Mouse (Mus musculus): Measurements from ENCODE around the gene Stk35. TPM values are rescaled to one million over a fixed set of nuclear protein-coding genes. Genes with fewer than 3 reads are reported as not detected.

Gene Stk35
- polyA plus RNA-seq, 1 experiment from 2014 or later: 12.8 TPM

DNA sequence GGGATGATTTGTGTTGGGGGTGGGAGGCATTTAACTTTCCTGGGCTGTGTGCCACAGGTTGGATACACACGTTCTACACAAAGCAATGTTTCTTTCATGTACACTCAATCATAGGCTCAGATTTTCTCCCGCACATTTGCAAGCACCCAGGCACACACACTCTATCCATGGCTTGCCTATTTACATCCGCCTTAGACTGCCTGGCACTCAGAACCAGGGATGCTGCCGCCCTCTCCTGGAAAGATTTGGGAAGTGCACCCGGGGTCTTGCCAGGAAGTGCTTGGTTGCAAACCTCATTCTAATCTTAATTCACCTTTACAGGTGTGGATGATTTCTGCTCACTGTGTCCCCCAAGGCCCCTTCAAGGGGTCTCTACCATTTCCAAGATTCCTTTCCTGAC is 73.2 kb downstream of the Stk35 start:
- Histone ChIP-seq H3K4me1 (ENCODE audit: control insufficient read depth, insufficient read depth, low read length) (no peaks in the 10 kb centered on the region), H3K9ac (replicated peaks; ENCODE audit: low read depth, low read length) (no peak overlapping the region), H3K4me3 (ENCODE audit: low read depth, low read length) (no peak overlapping the region), H3K27me3 (ENCODE audit: control insufficient read depth, insufficient read depth, low read length) (no peaks in the 10 kb centered on the region), H3K4me2 (replicated peaks; ENCODE audit: low read depth, low read length) (no peak overlapping the region), H3K36me3 (ENCODE audit: control insufficient read depth, insufficient read depth, low read length) (no peaks in the 10 kb centered on the region), H3K27ac (ENCODE audit: low read length) (no peak overlapping the region), H3K9me3 (ENCODE audit: control insufficient read depth, low read depth, low read length) (no peaks in the 10 kb centered on the region)
- 8% methylated on average over 5 of the region's 5 CpGs for WGBS
- ATAC-seq (ENCODE audit: insufficient number of reproducible peaks, insufficient read depth, low FRiP score, low read depth): no peak; the same call in 1 of the 2 replicates

DNA sequence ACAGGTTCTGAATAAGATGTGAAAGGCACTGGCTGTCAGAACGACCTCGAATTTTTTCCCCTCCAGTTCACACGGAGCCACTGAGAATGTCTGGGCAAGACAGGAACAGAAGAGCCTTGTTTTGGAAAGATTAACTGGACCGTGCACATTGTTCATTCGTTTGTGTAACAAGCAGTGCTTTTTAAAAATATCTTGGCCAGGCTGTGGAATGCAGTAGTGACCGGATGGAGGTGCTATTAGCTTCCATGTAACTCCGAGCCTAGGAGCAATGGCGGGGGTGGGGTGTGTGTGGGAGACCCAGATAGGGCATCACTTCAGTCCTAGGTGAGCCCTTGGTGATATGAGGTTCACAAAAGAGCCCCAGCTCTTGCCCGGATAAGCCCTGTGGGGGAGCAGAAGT is 73.8 kb downstream of the Stk35 start:
- Histone ChIP-seq H3K9ac (replicated peaks; ENCODE audit: low read depth, low read length) (no peak overlapping the region), H3K36me3 (ENCODE audit: control insufficient read depth, insufficient read depth, low read length) (no peaks in the 10 kb centered on the region), H3K4me3 (ENCODE audit: low read depth, low read length) (no peak overlapping the region), H3K4me2 (replicated peaks; ENCODE audit: low read depth, low read length) (no peak overlapping the region), H3K4me1 (ENCODE audit: control insufficient read depth, insufficient read depth, low read length) (no peaks in the 10 kb centered on the region), H3K27me3 (ENCODE audit: control insufficient read depth, insufficient read depth, low read length) (no peaks in the 10 kb centered on the region), H3K9me3 (ENCODE audit: control insufficient read depth, low read depth, low read length) (no peaks in the 10 kb centered on the region), H3K27ac (ENCODE audit: low read length) (no peak overlapping the region)
- WGBS: 71% methylated on average over 9 of the region's 9 CpGs
- no peak for ATAC-seq (ENCODE audit: insufficient number of reproducible peaks, insufficient read depth, low FRiP score, low read depth)

DNA sequence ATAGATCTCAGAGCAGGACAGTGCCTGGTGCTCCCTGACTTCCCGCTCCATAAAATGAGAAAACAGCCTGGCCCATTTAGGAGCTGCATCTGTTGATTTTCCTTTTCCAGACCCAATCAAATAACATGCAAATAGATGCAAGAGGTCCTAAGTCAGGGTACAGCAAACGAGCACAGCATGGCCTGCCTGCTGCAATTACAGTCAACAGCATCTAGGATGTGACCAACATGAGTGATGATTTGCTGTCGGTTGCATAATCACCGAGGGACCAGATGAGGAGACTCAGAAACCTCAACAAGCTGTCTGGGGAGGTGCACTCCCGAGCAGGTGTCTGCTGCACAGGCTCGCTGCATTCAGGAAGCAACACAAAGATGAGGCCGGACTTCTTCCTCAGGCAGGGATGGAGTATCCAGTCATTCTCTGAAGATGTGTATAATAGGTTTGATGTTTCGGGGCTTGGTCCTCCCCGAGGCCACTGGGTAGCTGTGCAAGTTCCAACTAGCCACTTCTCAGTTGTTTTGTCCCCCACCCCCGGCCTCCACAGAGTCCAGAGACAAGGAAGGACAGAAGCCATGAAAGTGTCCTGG is 74.3 kb downstream of the Stk35 start:
- Histone ChIP-seq H3K4me3 (ENCODE audit: low read depth, low read length) (no peak overlapping the region), H3K27me3 (ENCODE audit: control insufficient read depth, insufficient read depth, low read length) (no peaks in the 10 kb centered on the region), H3K36me3 (ENCODE audit: control insufficient read depth, insufficient read depth, low read length) (no peaks in the 10 kb centered on the region), H3K27ac (ENCODE audit: low read length) (no peak overlapping the region), H3K4me2 (replicated peaks; ENCODE audit: low read depth, low read length) (no peak overlapping the region), H3K4me1 (ENCODE audit: control insufficient read depth, insufficient read depth, low read length) (no peaks in the 10 kb centered on the region), H3K9me3 (ENCODE audit: control insufficient read depth, low read depth, low read length) (no peaks in the 10 kb centered on the region), H3K9ac (replicated peaks; ENCODE audit: low read depth, low read length) (no peak overlapping the region)
- ATAC-seq (ENCODE audit: insufficient number of reproducible peaks, insufficient read depth, low FRiP score, low read depth): no peak
- 71% methylated on average over 10 of the region's 10 CpGs for WGBS

DNA sequence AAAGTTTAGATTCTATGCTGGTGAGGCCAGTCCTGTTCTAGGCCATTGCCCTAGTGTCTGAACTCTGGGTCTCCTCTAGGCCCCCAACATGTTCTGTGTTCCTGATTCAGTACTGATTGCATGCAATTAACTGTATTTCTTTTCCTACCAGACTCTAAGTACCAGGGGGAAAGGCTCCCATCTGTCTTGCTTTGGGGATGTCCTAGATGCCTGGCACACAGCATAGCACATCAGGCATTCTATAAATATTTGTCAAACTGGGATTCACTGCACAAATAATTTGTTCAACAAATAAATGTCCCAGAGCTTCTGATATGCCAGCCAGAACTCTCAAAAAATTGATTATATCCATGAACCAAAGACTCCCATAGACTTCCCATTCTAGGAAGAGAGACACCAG is 76.6 kb downstream of the Stk35 start:
- ATAC-seq (ENCODE audit: insufficient number of reproducible peaks, insufficient read depth, low FRiP score, low read depth): no peak
- no peak overlapping the region for H3K9ac ChIP-seq (replicated peaks; ENCODE audit: low read depth, low read length)
- H3K27me3 ChIP-seq (ENCODE audit: control insufficient read depth, insufficient read depth, low read length): no peaks in the 10 kb centered on the region
- no peak overlapping the region for H3K27ac ChIP-seq (ENCODE audit: low read length)
- no peaks in the 10 kb centered on the region for H3K36me3 ChIP-seq (ENCODE audit: control insufficient read depth, insufficient read depth, low read length)
- no peaks in the 10 kb centered on the region for H3K4me1 ChIP-seq (ENCODE audit: control insufficient read depth, insufficient read depth, low read length)
- no peak overlapping the region for H3K4me2 ChIP-seq (replicated peaks; ENCODE audit: low read depth, low read length)
- no peaks in the 10 kb centered on the region for H3K9me3 ChIP-seq (ENCODE audit: control insufficient read depth, low read depth, low read length)
- H3K4me3 ChIP-seq (ENCODE audit: low read depth, low read length): no peak overlapping the region

DNA sequence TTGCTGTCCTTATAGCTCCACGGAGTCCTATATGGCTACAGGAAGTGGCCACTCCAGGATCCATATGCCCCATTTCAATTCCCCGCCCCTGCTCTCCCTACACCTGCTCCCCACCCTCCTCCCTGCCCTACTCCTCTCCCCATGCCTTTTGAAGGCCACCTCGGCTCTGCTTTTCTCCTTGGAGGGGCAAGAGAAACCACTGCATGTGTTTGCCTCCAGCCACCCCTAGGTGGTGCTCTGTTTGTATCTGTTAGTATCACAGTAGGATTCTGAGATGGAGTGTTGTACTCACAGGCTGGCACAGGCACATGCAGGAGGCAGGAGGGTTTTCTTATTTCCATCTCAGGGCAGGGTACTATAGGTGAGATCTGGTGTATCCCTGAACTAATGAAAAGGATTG is 79.5 kb downstream of the Stk35 start:
- Histone ChIP-seq H3K27ac (ENCODE audit: low read length) (no peak overlapping the region), H3K9me3 (ENCODE audit: control insufficient read depth, low read depth, low read length) (no peaks in the 10 kb centered on the region), H3K27me3 (ENCODE audit: control insufficient read depth, insufficient read depth, low read length) (no peaks in the 10 kb centered on the region), H3K36me3 (ENCODE audit: control insufficient read depth, insufficient read depth, low read length) (no peaks in the 10 kb centered on the region), H3K4me1 (ENCODE audit: control insufficient read depth, insufficient read depth, low read length) (no peaks in the 10 kb centered on the region), H3K4me2 (replicated peaks; ENCODE audit: low read depth, low read length) (no peak overlapping the region), H3K4me3 (ENCODE audit: low read depth, low read length) (no peak overlapping the region), H3K9ac (replicated peaks; ENCODE audit: low read depth, low read length) (no peak overlapping the region)
- ATAC-seq (ENCODE audit: insufficient number of reproducible peaks, insufficient read depth, low FRiP score, low read depth): no peak
- 45% methylated on average over 3 of the region's 3 CpGs for WGBS

DNA sequence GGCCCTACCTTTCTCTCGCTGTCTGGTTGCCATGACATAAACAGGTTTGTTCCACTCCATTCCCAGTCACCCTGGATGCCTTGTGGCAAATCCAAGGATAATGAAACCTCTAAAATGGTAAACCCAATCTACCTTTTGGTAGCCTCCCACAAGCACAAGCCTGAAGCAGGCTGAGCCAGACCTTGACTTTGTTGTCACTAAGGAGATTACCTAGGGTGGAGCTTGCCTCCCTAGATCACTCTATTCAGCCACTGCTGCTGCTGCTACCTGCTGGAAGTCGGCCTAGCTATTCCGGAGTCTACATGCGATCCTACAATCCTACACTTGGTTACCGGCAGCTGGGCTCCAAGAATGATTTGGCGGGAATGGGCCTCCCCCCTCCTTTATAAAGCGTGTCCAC is 79.9 kb downstream of the Stk35 start:
- 89% methylated on average over 7 of the region's 7 CpGs for WGBS
- no peaks in the 10 kb centered on the region for H3K36me3 ChIP-seq (ENCODE audit: control insufficient read depth, insufficient read depth, low read length)

DNA sequence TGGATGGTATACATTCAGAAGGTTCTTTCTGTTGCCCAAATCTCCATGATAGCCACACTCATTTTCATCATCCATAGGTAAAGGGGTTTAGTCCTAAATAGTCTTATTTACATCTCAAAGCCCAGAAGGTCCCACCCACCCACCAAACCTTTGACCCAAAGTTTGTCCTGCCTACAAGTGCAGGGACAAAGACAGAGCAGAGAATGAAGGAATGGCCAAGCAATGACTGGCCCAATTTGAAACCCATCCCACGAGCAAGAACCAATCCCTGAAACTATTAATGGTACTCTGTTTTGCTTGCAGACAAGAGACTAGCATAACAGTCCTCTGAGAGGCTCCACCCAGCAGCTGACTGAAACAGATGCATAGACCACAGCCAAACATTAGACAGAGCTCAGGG is 81.6 kb downstream of the Stk35 start:
- ATAC-seq (ENCODE audit: insufficient number of reproducible peaks, insufficient read depth, low FRiP score, low read depth): no peak
- WGBS: 60% methylated on average over 1 of the region's 1 CpGs
- no peak overlapping the region for H3K4me3 ChIP-seq (ENCODE audit: low read depth, low read length)
- no peaks in the 10 kb centered on the region for H3K27me3 ChIP-seq (ENCODE audit: control insufficient read depth, insufficient read depth, low read length)
- H3K36me3 ChIP-seq (ENCODE audit: control insufficient read depth, insufficient read depth, low read length): no peaks in the 10 kb centered on the region
- no peak overlapping the region for H3K9ac ChIP-seq (replicated peaks; ENCODE audit: low read depth, low read length)
- H3K4me2 ChIP-seq (replicated peaks; ENCODE audit: low read depth, low read length): no peak overlapping the region
- H3K9me3 ChIP-seq (ENCODE audit: control insufficient read depth, low read depth, low read length): no peaks in the 10 kb centered on the region
- no peak overlapping the region for H3K27ac ChIP-seq (ENCODE audit: low read length)
- no peaks in the 10 kb centered on the region for H3K4me1 ChIP-seq (ENCODE audit: control insufficient read depth, insufficient read depth, low read length)

More for the DNA sequence above, 79.9 kb downstream of the Stk35 start:
- Histone ChIP-seq H3K27me3 (ENCODE audit: control insufficient read depth, insufficient read depth, low read length) (no peaks in the 10 kb centered on the region), H3K27ac (ENCODE audit: low read length) (no peak overlapping the region), H3K4me3 (ENCODE audit: low read depth, low read length) (no peak overlapping the region), H3K4me1 (ENCODE audit: control insufficient read depth, insufficient read depth, low read length) (no peaks in the 10 kb centered on the region), H3K4me2 (replicated peaks; ENCODE audit: low read depth, low read length) (no peak overlapping the region), H3K9me3 (ENCODE audit: control insufficient read depth, low read depth, low read length) (no peaks in the 10 kb centered on the region), H3K9ac (replicated peaks; ENCODE audit: low read depth, low read length) (no peak overlapping the region)
- ATAC-seq (ENCODE audit: insufficient number of reproducible peaks, insufficient read depth, low FRiP score, low read depth): no peak

Other genes with a start within 250 kb of the Stk35 start
- 27.4 and 30.2 TPM in 2 replicates for gene Sirpa, start 207.7 kb upstream of the Stk35 start, polyA plus RNA-seq (2014; fragmentation: Nextera tagmentation; extraction: Ambion mirVana)
- gene Pdyn, start 100.7 kb upstream of the Stk35 start, polyA plus RNA-seq (2014; fragmentation: Nextera tagmentation; extraction: Ambion mirVana): 0.28 TPM in 1 of 2 replicates, not detected in the other
- gene Tgm3, start 211.8 kb downstream of the Stk35 start, polyA plus RNA-seq (2014; fragmentation: Nextera tagmentation; extraction: Ambion mirVana): 0.14 and 0.27 TPM in 2 replicates

All from stomach, embryonic 14.5 days (tissue).